Mouse (Mus musculus) neural tube, embryonic 13.5 days (tissue): ENCODE measurements around the gene Chd9. TPM values are rescaled to one million over a fixed set of nuclear protein-coding genes. Genes with fewer than 3 reads are reported as not detected.

Experiments
- ATAC-seq: fragments of 200-750 bp; cut with Nextera tagmentation; 2 replicates; pipeline ENCODE4 v1.8.0; 2017; ENCODE audit warnings: low read depth, mild to moderate bottlenecking, moderate TSS enrichment, moderate library complexity
- H3K27ac ChIP-seq: fragments of 300-500 bp; sonication (generic); replicated peaks from 2 replicates; pipeline ENCODE4 v1.5.1; 2015; ENCODE audit warnings: moderate library complexity, mild to moderate bottlenecking, inconsistent platforms
- H3K27me3 ChIP-seq: fragments of 300-500 bp; sonication (generic); 2 replicates; pipeline ENCODE4 v1.6.1; 2015; ENCODE audit warnings: mild to moderate bottlenecking, inconsistent platforms
- H3K36me3 ChIP-seq: fragments of 300-500 bp; sonication (generic); 2 replicates; pipeline ENCODE4 v1.6.1; 2015; ENCODE audit warnings: mild to moderate bottlenecking, inconsistent platforms
- H3K4me1 ChIP-seq: fragments of 300-500 bp; sonication (generic); replicated peaks from 2 replicates; pipeline ENCODE4 v1.6.1; 2015; ENCODE audit warnings: inconsistent platforms
- H3K4me2 ChIP-seq: fragments of 300-500 bp; sonication (generic); 2 replicates; pipeline ENCODE4 v1.6.1; 2015; ENCODE audit warnings: inconsistent platforms, mild to moderate bottlenecking, moderate library complexity
- H3K4me3 ChIP-seq: fragments of 300-500 bp; sonication (generic); 2 replicates; pipeline ENCODE4 v1.5.1; 2015; ENCODE audit warnings: mild to moderate bottlenecking, inconsistent platforms
- H3K9ac ChIP-seq: fragments of 300-500 bp; sonication (generic); 2 replicates; pipeline ENCODE4 v1.6.1; 2015; ENCODE audit warnings: moderate library complexity, mild to moderate bottlenecking, inconsistent platforms
- H3K9me3 ChIP-seq: fragments of 300-500 bp; sonication (generic); 2 replicates; pipeline ENCODE4 v1.6.1; 2016; ENCODE audit warnings: inconsistent platforms
- WGBS: fragments of 180-500 bp; shearing (Covaris S2); methylation state at CpG from one replicate; pipeline ENCODE4 v1.1.7; 2015; 5-methylcytosine and 5-hydroxymethylcytosine counted together
- polyA plus RNA-seq: library from polyadenylated mRNA; unstranded; fragments of >200 nt; fragmentation: Nextera tagmentation; extraction: Ambion mirVana; gene quantifications from 2 replicates; pipeline ENCODE4 v1.2.1, GENCODE M21; 2015

Gene Chd9
- polyA plus RNA-seq, 1 experiment from 2014 or later: 78.3 TPM

GRCm38 (mm10) chr8:90862038-90862437, 33.9 kb downstream of the Chd9 start:
- Histone ChIP-seq H3K27me3 (no peaks in the 10 kb centered on the region), H3K4me1 (peaks cover 32% of the 10 kb centered on the region), H3K9ac (0 out of 2 replicates have a peak overlapping the region, but pooled peaks have one; percentile 49), H3K36me3 (no peaks in the 10 kb centered on the region), H3K27ac (peak overlapping the region; percentile 93), H3K9me3 (no peaks in the 10 kb centered on the region), H3K4me2 (peak overlapping the region; percentile 36), H3K4me3 (no peak overlapping the region)
- peak; percentile 93 for ATAC-seq
- 6% methylated on average over 9 of the region's 9 CpGs for WGBS

- no peaks in the 10 kb centered on the region for H3K36me3 ChIP-seq
- H3K4me3 ChIP-seq: no peak overlapping the region
- no peak for ATAC-seq
- H3K9me3 ChIP-seq: no peaks in the 10 kb centered on the region
- H3K27ac ChIP-seq: no peak overlapping the region
- H3K27me3 ChIP-seq: no peaks in the 10 kb centered on the region
- 97% methylated on average over 2 of the region's 2 CpGs for WGBS
- no peak overlapping the region for H3K9ac ChIP-seq
- H3K4me2 ChIP-seq: no peak overlapping the region
- H3K4me1 ChIP-seq: peaks cover 55% of the 10 kb centered on the region
Observed at GRCm38 (mm10) chr8:90867061-90867460, 38.9 kb downstream of the Chd9 start.

GRCm38 (mm10) chr8:90867911-90868310, 39.8 kb downstream of the Chd9 start:
- Histone ChIP-seq H3K4me3 (no peak overlapping the region), H3K9me3 (no peaks in the 10 kb centered on the region), H3K36me3 (no peaks in the 10 kb centered on the region), H3K27me3 (no peaks in the 10 kb centered on the region), H3K9ac (no peak overlapping the region), H3K4me1 (peaks cover 48% of the 10 kb centered on the region), H3K27ac (0 out of 2 replicates have a peak overlapping the region, but pooled peaks have one; percentile 94), H3K4me2 (no peak overlapping the region)
- 85% methylated on average over 4 of the region's 4 CpGs for WGBS
- no peak for ATAC-seq

- no peak for ATAC-seq
- H3K9me3 ChIP-seq: no peaks in the 10 kb centered on the region
- H3K27me3 ChIP-seq: no peaks in the 10 kb centered on the region
- 65% methylated on average over 4 of the region's 4 CpGs for WGBS
- H3K36me3 ChIP-seq: no peaks in the 10 kb centered on the region
- no peak overlapping the region for H3K9ac ChIP-seq
- no peak overlapping the region for H3K4me2 ChIP-seq
- peak overlapping the region; percentile 94; the same call in 1 of the 2 replicates for H3K27ac ChIP-seq
- H3K4me3 ChIP-seq: no peak overlapping the region
- H3K4me1 ChIP-seq: peaks cover 48% of the 10 kb centered on the region
Observed at GRCm38 (mm10) chr8:90868334-90868733, 40.2 kb downstream of the Chd9 start.

GRCm38 (mm10) chr8:90869071-90869919, 41.1 kb downstream of the Chd9 start:
- ATAC-seq: peak; percentile 37
- Histone ChIP-seq H3K9ac (peak overlapping the region; percentile 54), H3K4me3 (0 out of 2 replicates have a peak overlapping the region, but pooled peaks have one; percentile 14), H3K27ac (peak overlapping the region; percentile 94), H3K9me3 (no peaks in the 10 kb centered on the region), H3K4me2 (peak overlapping the region; percentile 47), H3K4me1 (peaks cover 48% of the 10 kb centered on the region), H3K27me3 (no peaks in the 10 kb centered on the region), H3K36me3 (no peaks in the 10 kb centered on the region)
- 24% methylated on average over 18 of the region's 18 CpGs for WGBS

DNA sequence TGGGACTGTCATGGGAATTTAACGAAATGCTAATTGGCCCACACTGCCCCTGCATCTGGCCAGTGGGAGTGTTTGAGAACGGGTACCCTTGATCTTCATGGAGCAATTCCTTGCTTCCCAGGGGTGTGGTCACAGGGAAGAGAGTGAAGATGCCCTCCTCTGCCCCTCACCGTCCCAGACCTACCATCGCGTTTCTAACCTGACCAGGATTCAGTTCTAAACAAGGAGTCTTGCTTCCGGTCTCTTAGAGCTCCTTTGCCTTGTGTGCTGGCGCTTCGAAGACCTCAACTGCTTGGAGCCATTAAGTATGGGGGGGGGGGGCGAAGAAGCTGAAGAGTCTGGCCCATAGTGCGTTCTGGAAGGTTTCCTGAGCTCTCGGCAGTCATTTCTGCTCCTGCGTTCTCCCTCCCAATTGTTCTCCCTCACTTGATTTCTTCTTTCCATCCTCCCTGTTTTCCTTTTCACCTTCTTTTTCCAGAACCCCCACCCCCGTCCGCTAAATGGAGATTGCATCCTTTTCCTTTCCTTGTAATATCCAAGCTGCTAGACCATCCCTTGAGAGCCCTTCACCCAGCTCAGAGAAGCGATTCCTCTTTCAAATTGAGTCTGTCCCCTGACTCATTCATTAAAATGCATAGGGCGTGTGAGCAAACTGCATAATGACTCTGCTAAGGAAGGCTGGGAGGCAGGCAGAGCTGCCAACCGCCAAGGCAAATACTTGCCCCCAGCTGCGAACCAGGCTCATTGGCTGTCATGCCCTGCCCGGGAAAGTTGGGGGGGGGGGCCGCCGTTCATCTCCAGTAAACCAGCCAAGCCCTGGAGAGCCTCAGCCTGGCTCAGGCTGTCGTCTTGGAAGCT, 42.0 kb downstream of the Chd9 start:
- 5% methylated on average over 22 of the region's 22 CpGs for WGBS
- H3K36me3 ChIP-seq: no peaks in the 10 kb centered on the region
- peak overlapping the region; percentile 47 for H3K4me2 ChIP-seq
- peak overlapping the region; percentile 14; the same call in 1 of the 2 replicates for H3K4me3 ChIP-seq
- H3K27ac ChIP-seq: peak overlapping the region; percentile 94
- peaks cover 48% of the 10 kb centered on the region for H3K4me1 ChIP-seq
- H3K9me3 ChIP-seq: no peaks in the 10 kb centered on the region
- peak; percentile 89 for ATAC-seq
- peak overlapping the region; percentile 54 for H3K9ac ChIP-seq
- no peaks in the 10 kb centered on the region for H3K27me3 ChIP-seq

DNA sequence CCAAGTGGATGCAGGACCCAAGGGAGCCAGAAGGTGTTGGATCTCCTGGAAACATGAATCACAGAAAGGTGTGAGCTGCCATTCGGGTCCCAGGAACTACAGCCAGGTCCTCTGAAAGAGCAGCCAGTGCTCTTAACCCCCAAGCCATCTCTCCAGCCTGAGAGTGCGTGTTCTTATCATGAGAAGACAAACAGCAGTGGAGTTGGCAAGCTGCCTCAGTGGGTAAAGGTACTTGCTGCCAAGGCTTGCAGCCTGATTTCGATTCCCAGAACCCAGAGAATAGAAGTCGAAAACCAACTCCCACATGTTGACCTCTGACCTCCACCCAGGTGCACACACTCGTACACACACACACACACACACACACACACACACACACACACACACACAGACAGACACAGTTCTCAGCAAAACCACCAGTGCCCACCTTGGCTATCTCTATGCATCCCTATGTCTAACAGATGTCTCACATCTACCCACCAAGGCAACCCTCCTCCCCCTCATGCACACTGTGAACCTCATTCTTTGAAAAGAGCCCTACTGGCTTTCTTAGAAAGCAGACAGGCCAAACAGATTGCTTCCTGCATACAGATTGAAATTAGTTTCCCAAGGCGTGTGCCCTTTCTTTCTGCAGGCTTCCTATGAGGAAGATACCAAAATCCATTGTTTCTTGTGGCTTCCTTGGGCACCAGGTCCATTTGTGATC, 43.4 kb downstream of the Chd9 start:
- H3K4me3 ChIP-seq: no peak overlapping the region
- no peaks in the 10 kb centered on the region for H3K27me3 ChIP-seq
- H3K27ac ChIP-seq: peak overlapping the region; percentile 94
- ATAC-seq: no peak
- no peaks in the 10 kb centered on the region for H3K36me3 ChIP-seq
- peaks cover 59% of the 10 kb centered on the region for H3K4me1 ChIP-seq
- no peaks in the 10 kb centered on the region for H3K9me3 ChIP-seq
- no peak overlapping the region for H3K9ac ChIP-seq
- 45% methylated on average over 5 of the region's 6 CpGs for WGBS
- H3K4me2 ChIP-seq: no peak overlapping the region

- no peak for ATAC-seq
- Histone ChIP-seq H3K27ac (no peak overlapping the region), H3K9me3 (no peaks in the 10 kb centered on the region), H3K4me2 (no peak overlapping the region), H3K4me1 (peaks cover 67% of the 10 kb centered on the region), H3K9ac (no peak overlapping the region), H3K36me3 (no peaks in the 10 kb centered on the region), H3K27me3 (no peaks in the 10 kb centered on the region), H3K4me3 (no peak overlapping the region)
- 85% methylated on average over 4 of the region's 4 CpGs for WGBS
Observed at GRCm38 (mm10) chr8:90873051-90873450, 44.9 kb downstream of the Chd9 start.

DNA sequence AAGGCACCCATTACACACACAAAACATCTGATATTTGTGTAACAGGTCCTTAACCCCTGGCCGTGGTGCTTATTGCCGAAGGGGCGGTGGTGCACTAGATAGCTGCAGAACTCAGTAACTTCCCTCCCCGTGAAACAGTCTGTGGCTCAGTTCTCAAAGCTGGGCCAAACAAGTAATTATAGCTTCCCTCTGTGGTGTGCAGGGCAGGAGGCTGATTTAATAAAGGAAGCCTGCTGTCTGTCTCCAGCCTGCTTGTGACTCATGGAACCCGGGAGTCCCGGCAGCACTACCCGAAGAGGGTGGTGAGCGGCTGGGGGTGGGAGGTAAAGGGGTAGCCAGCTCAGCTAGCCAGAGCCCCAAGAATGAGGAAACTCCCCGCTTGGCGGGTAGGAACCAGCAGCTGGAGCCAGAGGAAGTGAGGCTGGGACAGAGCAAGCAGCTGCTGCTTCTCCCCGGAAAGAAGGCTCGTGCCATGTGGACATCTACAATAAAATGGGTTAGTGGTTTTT, 48.1 kb downstream of the Chd9 start:
- Histone ChIP-seq H3K27me3 (no peaks in the 10 kb centered on the region), H3K9me3 (no peaks in the 10 kb centered on the region), H3K9ac (peak overlapping the region; percentile 72), H3K27ac (peak overlapping the region; percentile 93), H3K4me1 (peaks cover 44% of the 10 kb centered on the region), H3K4me2 (peak overlapping the region; percentile 76), H3K36me3 (no peaks in the 10 kb centered on the region), H3K4me3 (peak overlapping the region; percentile 41; the same call in 1 of the 2 replicates)
- WGBS: 3% methylated on average over 12 of the region's 12 CpGs
- ATAC-seq: peak; percentile 51; the same call in 1 of the 2 replicates

DNA sequence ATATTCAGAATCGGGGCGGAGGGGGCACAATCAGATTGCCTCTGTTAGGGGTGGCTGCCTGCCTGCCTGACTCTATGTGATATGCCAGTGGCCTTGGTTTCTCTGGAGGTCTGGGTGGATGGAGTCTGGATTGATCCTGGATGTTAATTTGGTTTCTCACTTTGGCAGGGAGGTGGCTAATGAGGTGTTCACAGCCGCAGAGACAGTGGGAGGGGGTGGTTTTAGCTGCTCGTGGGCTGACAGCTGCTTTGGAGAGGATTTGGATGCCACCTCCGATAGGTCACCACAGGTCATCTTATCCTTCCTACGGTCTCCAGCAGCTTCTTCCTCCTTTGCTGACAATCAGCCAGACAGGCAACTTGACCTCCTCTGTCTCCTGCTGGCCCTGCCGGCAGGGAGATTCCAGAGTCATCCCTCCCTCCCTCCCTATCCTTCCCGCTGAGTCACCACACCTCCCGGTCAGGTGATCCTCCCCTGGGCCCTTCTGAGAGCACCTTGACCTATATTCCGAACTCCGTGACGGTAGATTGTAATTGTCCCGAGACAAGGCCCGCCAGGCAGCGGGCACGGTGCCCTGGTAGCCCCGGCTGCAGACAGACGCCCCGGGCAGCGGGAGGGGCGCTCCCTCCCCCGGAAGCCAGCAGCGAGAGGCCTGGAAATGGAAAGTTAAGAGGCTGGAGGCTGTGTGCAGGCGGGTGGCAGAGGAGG, 48.7 kb downstream of the Chd9 start:
- peaks cover 38% of the 10 kb centered on the region for H3K4me1 ChIP-seq
- peak overlapping the region; percentile 41 for H3K4me3 ChIP-seq
- H3K27me3 ChIP-seq: no peaks in the 10 kb centered on the region
- peak overlapping the region; percentile 76 for H3K4me2 ChIP-seq
- no peaks in the 10 kb centered on the region for H3K36me3 ChIP-seq
- peak overlapping the region; percentile 72 for H3K9ac ChIP-seq
- no peaks in the 10 kb centered on the region for H3K9me3 ChIP-seq
- WGBS: under 1% methylated on average over 24 of the region's 24 CpGs
- peak overlapping the region; percentile 93 for H3K27ac ChIP-seq
- ATAC-seq: peak; percentile 69

DNA sequence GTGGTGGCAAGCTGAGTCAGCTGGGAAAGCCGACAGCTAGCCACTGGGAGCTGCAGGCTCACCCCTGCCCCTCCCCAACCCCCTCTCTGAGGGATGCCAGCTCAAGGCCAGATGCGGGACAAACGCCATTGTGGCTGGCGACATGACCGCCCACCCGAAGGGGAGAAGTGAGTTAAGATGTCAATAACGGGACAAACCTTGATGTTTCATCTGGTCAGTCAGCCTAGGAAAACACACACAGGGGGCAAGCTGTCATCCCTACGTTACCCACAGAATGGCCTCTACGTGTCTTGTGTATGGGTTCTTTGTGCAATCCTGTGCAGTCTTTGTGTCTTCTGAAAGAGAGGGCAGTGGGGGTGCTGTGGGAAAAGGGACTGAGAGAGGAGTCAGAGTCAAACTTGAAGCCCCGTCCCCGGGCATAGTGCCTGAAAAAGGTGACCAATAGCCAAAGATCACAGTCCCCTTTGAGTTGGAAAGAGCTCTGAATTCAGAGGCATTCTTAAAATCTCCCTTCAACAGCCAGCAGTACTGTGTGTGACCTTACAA, 49.4 kb downstream of the Chd9 start:
- Histone ChIP-seq H3K27ac (peak overlapping the region; percentile 93), H3K9ac (peak overlapping the region; percentile 72), H3K4me2 (peak overlapping the region; percentile 76), H3K4me3 (peak overlapping the region; percentile 41), H3K9me3 (no peaks in the 10 kb centered on the region), H3K36me3 (no peaks in the 10 kb centered on the region), H3K27me3 (no peaks in the 10 kb centered on the region), H3K4me1 (peaks cover 35% of the 10 kb centered on the region)
- peak; percentile 54; the same call in 1 of the 2 replicates for ATAC-seq
- WGBS: 1% methylated on average over 11 of the region's 11 CpGs
